Mouse (Mus musculus) small intestine, adult 2 months (tissue): Measurements from ENCODE around the gene Plbd2.

ENCODE experiments used
- CTCF ChIP-seq: fragments of 200-500 bp; IDR thresholded peaks from 2 replicates; pipeline ENCODE4 v1.5.1; 2012; ENCODE audit warnings: low read depth, mild to moderate bottlenecking, control low read depth, inconsistent platforms, low read length, moderate library complexity, mixed read lengths; ENCODE audit not compliant: insufficient replicate concordance, insufficient read length; ENCODE audit errors: extremely low read depth
- POLR2A ChIP-seq: fragments of 200-500 bp; IDR thresholded peaks from 2 replicates; pipeline ENCODE4 v1.6.1; 2012; ENCODE audit warnings: low read depth, mild to moderate bottlenecking, control low read depth, inconsistent platforms, low read length, moderate library complexity

GRCm38 (mm10) chr5:120512911-120513555 is 9.6 kb upstream of the Plbd2 start:
- TF ChIP-seq CTCF (no peak), POLR2A (no peak)
